18 mouse cellular contexts compared by ENCODE assay signal in genomic region chr2:41669619-41670260, GRCm38 (mm10).
DNase-seq lines count a peak whose midpoint lies in the region; ATAC-seq and TF ChIP-seq lines count a peak whose summit lies in the region.
"Had no signal": no experiment of that assay in that cellular context is flagged by ENCODE, and none has a peak within 500 bp of the region (broad histone marks: within the 10 kb centered on the region; RNA-seq: fewer than 3 reads in every experiment).

No protein-coding gene starts in this region.

- no peaks in the 10 kb centered on the region for H3K9me3 ChIP-seq in forebrain, embryonic 15.5 days
- H3K9me3 ChIP-seq in midbrain, embryonic 12.5 days = no peaks in the 10 kb centered on the region
- H3K9me3 ChIP-seq: heart, embryonic 10.5 days; neural tube, embryonic 12.5 days had no signal

- no peaks in the 10 kb centered on the region for H3K36me3 ChIP-seq in forebrain, embryonic 15.5 days
- H3K36me3 ChIP-seq in midbrain, embryonic 12.5 days = no peaks in the 10 kb centered on the region
- H3K36me3 ChIP-seq: heart, embryonic 10.5 days; neural tube, embryonic 12.5 days had no signal

- H3K27ac ChIP-seq in forebrain, embryonic 15.5 days (replicated peaks) = peak overlapping the region; percentile 29; the same call in 1 of the 2 replicates
- H3K27ac ChIP-seq in midbrain, embryonic 12.5 days (replicated peaks) = peak overlapping the region; percentile 49
- H3K27ac ChIP-seq: heart, embryonic 10.5 days; liver, embryonic 14.5 days; neural tube, embryonic 12.5 days had no signal

- no peak for TF ChIP-seq POLR2A in brain, embryonic 14.5 days (IDR thresholded peaks at IDR 0.05; ENCODE audit: borderline replicate concordance, extremely low read depth, insufficient read depth, insufficient read length, poor library complexity, severe bottlenecking)

- no peak for DNase-seq in frontal cortex, postnatal 14 days (ENCODE audit: low spot score in 2 of 2)
- peak; percentile 91 for DNase-seq in brain, embryonic 14.5 days (ENCODE audit: low read depth)
- no peak for DNase-seq in gastrocnemius, postnatal 10 days
- DNase-seq in cerebellum, postnatal 25 days = no peak
- DNase-seq in left cerebral cortex, adult 8-10 months (ENCODE audit: low spot score in 2 of 2) = no peak
- DNase-seq: adrenal gland, adult 8-10 months; heart, postnatal 4 days; kidney, adult 18-20 months; kidney, postnatal 36 days; lung, postnatal 10 days; thymus, postnatal 36 days had no signal

- no peaks in the 10 kb centered on the region for H3K27me3 ChIP-seq in forebrain, embryonic 15.5 days
- H3K27me3 ChIP-seq in midbrain, embryonic 12.5 days = no peaks in the 10 kb centered on the region
- H3K27me3 ChIP-seq: neural tube, embryonic 12.5 days had no signal

- H3K4me3 ChIP-seq in forebrain, embryonic 15.5 days = no peak overlapping the region
- H3K4me3 ChIP-seq in midbrain, embryonic 12.5 days = no peak overlapping the region
- H3K4me3 ChIP-seq: erythroblast, embryonic 14.5 days; heart, embryonic 10.5 days; neural tube, embryonic 12.5 days had no signal

- H3K4me2 ChIP-seq in forebrain, embryonic 15.5 days (replicated peaks) = no peak overlapping the region
- H3K4me2 ChIP-seq in midbrain, embryonic 12.5 days (replicated peaks) = peak overlapping the region; percentile 18; the same call in 1 of the 2 replicates
- H3K4me2 ChIP-seq: neural tube, embryonic 12.5 days had no signal

- no peak for TF ChIP-seq CTCF in brain, embryonic 14.5 days (IDR thresholded peaks at IDR 0.05; ENCODE audit: borderline replicate concordance, extremely low read depth, insufficient read depth, insufficient read length)

- H3K9ac ChIP-seq in forebrain, embryonic 15.5 days (replicated peaks) = no peak overlapping the region
- H3K9ac ChIP-seq in midbrain, embryonic 12.5 days (replicated peaks) = no peak overlapping the region
- H3K9ac ChIP-seq: liver, embryonic 14.5 days; neural tube, embryonic 12.5 days had no signal

- peak; percentile 78 for ATAC-seq in frontal cortex, adult (ENCODE audit: low TSS enrichment)
- ATAC-seq in forebrain, embryonic 15.5 days (replicated peaks) = peak; percentile 93
- ATAC-seq in midbrain, embryonic 12.5 days (ENCODE audit: low FRiP score, low read depth) = peak; percentile 89

- WGBS in forebrain, embryonic 15.5 days = 16% methylated on average over 7 of the region's 7 CpGs
- 19% methylated on average over 7 of the region's 7 CpGs for WGBS in midbrain, embryonic 12.5 days

- peaks cover 11% of the 10 kb centered on the region for H3K4me1 ChIP-seq in forebrain, embryonic 15.5 days
- 0 out of 2 replicates have a peak, but pooled peaks cover 9% of the 10 kb centered on the region for H3K4me1 ChIP-seq in midbrain, embryonic 12.5 days
- H3K4me1 ChIP-seq: heart, embryonic 10.5 days; neural tube, embryonic 12.5 days had no signal
